Mouse (Mus musculus) T-helper 1 cell (primary cell): ENCODE data around the gene 1700020L24Rik.

ENCODE experiments used
- in situ Hi-C: fragments of 300-600 bp; cut with MboI, MseI; formaldehyde crosslinking; loops from one replicate; pipeline ENCODE4 v1.15.1; 2025; ENCODE audit warnings: high pct_unique_total_duplicates

Gene 1700020L24Rik

DNA sequence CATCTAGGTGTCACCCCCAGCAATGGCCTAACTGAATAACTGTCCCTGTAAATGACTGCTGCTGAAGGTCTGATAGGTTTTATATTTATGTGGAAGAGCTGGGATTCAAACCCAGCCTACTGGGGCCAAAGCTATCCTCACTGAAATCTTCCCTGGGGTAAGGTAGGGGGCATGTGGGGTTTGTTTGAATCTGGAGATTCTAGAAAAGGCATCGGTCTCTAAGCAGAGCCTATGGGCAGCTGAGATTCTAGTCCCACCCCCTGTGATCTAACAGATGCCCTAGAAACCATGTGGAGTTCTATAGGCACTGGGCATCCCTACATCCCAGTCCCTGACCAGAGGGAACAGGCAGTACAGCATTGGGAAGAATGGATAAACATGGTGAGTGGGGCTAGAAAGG, at the start of gene 1700020L24Rik:
1700020L24Rik (plus strand) TSS at position 301 of the 400 bp plus-strand sequence.
- in situ Hi-C loops: no loop called here

DNA sequence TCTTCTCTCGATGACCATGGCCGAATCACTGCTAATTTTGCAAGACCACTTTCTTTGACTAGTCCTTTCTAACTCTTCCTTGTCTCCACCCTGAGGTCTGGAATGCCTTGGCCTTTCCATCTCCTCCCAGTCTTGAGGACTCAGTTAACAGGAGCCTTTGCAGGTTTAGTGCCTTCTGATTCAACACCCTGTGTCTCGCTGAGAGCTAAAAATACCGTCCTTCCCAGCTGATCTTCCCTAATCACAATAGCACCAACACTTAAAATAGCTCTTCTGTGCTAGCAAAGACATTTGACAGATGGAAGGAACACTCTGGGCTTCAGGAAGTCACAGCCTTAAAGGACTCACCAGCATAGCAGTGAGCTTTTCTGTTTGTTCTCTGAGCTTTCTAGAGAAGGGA, 44.4 kb upstream of the 1700020L24Rik start:
- in situ Hi-C loops: no loop called here

DNA sequence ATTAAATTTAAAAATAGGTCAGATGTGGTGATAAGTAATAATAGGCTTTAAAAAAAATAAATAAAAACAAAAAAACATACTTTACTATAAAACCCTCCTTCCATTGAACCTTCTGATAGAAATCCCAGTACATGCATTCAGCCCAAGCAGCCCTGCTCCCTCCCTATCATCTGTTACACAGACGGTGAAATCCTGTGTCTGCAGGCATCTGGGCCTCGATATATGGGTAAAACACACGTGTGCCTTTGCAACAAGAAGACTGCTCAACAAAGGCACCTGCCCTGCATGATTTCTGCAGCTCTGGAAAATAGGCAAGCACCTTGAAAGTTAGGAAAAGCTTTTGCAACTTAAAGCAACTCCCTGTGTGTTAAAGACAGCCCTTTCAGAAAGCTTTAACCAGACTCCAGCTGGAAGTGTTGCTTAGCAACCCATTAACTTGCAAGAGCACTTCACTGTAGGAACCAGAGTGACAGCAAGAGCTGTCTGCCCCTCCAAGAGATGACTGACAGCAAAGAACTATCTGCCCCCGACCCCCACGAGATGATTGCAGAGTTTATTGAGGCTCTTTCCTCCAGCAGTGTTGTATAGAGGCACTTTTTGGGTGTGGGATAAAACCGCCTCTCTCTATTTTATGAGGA, 42.6 kb upstream of the 1700020L24Rik start:
- in situ Hi-C loops: no loop called here

DNA sequence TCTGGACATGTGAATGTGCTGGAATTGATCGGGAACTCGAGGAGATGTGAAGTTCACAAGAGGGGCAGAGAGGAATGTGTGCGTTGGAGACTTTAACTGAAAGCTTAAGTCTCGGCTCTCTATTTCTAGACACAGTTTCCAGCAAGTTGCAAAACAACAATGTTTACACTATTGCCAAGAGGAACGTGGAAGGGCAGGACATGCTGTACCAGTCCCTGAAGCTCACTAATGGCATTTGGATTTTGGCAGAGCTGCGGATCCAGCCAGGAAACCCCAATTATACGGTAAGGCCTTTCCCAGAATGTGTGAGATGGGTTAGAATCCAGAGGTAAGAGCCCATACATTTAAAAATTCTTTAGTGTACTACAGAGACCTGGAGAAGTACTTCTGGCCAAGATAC, 39.9 kb upstream of the 1700020L24Rik start:
- in situ Hi-C loops: no loop called here

DNA sequence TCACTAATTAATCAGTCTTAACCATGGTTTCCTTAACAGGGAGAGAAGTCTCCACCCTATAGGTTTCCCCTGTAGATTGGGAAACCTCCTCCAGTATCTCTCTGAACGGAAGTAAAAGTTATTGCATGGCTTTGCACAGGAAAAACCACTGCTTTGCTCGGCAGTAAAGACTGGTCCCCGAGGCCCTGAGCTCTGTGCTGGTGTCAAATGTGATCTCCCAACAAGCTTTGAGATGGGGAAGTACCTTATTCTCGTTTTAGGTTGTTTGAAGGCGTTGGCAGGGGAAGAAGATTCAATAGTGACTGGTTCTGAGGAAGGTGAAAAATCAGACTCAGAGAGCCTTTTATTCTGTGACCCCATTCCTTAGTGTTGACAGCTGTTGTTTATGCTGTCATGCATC, 38.8 kb upstream of the 1700020L24Rik start:
- in situ Hi-C loops: no loop called here

DNA sequence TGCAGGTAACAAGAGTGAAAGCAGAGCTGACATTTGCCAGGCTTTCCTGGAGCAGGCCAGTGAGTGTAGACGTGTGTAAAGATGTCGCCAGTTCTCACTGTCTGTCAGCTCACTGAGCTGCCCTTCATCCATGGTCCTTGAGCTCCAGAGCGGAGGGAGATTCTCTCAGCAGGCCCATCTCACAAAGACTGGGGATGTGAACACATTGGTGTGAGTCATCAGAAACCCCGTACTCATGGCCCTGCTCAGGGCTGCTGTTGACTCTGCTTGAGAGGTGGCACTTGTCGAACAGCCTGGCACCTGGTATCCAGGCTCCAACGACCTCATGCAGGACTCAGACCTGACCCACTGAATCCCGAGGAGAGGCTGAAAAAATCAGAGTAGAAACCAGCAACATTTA, 33.7 kb upstream of the 1700020L24Rik start:
- in situ Hi-C loops: no loop called here

DNA sequence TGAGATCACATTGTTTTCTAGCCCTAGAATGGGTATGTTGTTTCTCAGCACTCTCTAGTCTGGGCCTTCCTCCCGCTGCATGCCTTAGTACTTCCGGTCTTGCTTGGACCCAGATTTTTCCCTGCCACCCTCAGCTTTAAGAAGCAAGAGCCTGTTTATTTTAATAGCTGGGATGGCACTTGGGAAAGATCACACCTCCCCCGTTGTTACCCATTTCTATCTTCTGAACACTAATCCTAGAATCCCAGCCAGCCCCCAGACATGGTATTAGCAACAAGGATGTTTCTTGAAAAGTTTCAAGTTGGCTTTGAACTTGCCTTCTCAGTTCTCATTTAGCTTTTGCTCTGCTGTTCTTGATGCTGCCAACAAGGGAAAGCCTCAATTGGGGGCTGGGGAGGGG, 31.1 kb upstream of the 1700020L24Rik start:
- in situ Hi-C loops: no loop called here

DNA sequence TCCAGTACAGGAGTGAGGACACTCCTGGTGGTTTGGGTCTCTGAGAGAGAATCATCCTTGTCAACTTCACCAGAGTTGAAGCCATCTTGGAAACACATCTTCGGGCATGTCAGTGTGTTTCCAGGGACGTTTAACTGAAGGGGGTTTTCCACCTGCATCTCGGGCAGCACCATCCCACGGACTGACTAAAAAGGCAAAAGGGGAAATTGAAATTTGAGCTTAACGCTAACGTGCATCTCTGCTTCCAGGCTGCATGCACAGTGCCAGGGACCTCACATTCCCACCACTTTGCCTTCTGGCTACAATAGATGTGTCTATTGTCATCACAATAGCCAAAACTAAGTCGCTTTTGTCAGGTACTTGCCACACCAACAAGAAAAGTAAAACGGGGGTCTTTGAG, 29.2 kb upstream of the 1700020L24Rik start:
- in situ Hi-C loops: no loop called here

DNA sequence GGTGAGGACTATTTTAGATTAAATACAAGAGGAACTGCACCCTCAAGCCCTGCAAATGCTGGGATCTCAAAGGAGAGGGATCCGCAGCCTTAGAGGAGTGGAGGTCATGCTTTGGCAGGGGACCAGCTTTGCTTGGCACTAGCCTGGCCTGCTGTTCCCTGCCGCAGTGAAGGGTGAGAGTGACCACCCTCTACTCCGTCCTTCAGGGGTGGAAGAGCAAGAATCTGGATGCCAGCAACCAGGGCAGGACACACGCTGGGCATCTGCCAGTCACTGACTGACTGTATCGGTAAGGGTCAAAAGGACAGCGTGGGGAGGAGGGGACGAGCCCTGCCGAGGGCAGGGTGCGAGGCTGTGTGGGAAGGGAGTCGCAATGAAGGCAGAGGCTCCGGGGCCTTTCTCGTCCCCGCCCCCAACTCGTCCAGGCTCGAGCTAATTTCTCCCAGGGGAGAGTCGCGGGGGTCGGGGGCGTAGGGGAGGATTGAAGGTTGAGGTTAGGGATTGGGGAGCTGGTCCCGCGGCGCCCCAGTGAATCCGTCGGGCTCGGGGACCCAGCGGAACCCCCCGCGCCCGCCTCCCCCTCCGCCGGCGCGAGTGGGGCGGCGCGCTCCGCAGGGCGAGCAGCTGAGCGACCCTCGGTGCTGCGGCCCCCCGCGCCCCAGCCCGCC, 28.3 kb upstream of the 1700020L24Rik start, which contains the start of gene Rasl10b:
Rasl10b (plus strand) TSS at position 51 of the 668 bp plus-strand sequence.
- in situ Hi-C loops: no loop called here

DNA sequence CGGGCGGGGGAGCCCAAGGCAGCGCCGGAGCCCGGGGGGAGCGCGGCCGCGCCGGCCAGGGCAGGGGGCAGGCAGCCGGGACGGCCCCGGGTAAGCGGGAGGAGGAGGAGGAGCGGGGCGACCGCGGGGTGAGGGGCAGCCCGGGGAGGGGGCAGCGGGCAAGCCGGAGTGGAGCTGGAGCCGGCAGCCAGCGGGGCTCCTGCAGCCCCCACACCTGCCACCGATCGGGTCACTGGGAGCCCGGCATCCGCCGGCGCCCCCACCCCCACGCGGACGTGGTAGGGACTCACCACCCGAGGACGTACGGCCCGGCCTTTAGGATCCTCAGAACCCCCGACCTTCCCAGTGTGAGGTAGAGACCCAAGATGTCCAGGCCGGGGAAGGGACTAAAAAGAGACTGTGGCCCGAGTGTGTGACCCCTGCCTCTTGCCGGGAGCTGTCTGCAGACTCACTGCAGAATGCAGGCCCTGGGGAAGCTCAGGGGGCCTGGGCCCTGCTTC, 27.6 kb upstream of the 1700020L24Rik start:
- in situ Hi-C loops: no loop called here

DNA sequence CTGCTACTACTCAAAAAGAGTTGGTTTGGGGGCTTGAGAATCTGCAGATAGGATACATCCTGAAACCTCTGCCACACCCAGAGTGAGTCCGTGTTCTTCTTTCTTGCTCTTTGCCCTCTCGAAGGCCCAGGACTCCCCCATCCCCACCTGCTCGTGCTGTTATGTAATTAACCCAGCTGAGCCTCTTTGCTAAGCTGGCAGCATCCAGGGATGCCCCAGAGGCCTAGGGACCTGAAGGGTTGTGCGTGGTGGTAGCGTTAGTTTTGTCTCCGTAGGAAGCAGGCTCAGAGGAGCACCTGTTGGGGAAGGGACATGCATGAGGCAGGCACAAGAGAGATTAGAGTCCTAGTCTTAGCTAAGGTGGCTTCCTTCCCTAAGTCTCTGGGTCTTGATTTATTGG, 27.0 kb upstream of the 1700020L24Rik start:
- in situ Hi-C loops: no loop called here

DNA sequence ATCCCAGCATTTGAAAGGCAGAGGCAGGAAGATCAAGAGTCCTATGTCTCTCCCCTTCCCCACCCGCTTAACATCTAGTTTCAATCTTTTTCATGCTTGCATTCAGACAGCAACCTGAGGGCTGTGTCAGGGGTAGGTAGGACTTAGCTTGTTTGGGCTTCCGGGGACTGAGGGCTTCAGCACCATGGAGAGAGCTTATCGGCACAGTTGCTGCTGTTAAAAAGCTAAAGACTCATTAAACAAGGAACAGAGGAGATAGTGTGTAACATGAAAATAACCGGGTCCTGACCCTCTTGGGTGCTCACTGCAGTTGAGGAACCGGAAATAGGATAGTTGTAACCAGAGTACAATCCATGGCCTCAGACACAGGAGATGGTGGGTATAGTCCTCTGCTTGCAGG, 20.4 kb upstream of the 1700020L24Rik start:
- in situ Hi-C loops: no loop called here

DNA sequence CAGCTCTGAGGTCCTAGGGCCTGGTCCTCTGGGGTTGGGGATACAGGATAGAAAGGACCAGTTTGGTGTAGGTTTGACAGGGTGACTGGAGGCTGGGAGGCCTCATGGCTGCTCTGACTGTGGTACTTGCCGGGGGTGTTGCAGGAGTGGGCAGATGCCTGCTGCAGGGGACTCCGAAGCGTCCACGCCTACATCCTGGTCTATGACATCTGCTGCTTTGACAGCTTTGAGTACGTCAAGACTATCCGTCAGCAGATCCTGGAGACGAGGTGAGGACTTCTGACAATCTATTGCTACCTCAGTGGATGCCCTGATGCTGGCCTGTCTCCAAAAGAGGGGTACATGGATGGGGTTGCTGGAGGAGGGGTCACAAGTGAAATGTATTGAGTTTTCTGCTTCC, 19.8 kb upstream of the 1700020L24Rik start:
- in situ Hi-C loops: no loop called here

DNA sequence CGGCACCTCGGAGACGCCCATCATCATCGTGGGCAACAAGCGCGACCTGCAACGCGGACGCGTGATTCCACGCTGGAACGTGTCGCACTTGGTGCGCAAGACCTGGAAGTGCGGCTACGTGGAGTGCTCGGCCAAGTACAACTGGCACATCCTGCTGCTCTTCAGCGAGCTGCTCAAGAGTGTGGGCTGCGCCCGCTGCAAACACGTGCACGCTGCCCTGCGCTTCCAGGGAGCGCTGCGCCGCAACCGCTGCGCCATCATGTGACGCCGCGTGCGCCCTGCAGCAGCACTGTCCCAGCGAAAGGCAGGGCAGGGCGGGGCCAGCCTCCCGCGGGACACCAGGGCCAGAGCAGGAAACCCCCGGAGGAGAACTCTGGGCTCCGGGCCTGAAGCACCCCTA, 18.9 kb upstream of the 1700020L24Rik start:
- in situ Hi-C loops: no loop called here

DNA sequence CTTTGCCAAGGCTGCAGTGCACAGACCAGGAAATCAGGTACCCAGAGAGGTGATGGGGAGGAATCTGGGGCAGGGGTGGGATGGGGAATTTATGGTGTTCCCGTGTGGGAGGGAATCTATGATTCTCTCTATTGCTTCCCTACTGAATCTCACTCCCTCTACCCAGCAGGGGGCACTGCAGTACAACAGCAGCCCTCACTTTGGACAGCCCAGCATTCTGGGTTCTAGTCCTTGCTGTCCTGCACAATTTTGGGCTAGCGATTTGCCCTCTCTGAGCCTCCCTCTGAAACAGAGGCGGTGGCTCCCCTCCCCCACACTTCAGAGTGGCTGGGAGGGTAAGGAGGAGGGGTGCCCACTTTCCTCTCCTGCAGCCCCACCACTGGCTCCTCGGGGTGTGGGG, 17.1 kb upstream of the 1700020L24Rik start:
- in situ Hi-C loops: loop anchor here (5.0 to 10.0 kb wide), 2 partner anchors 63 to 506 kb away; partner anchors contain the start of gene Unc45b

DNA sequence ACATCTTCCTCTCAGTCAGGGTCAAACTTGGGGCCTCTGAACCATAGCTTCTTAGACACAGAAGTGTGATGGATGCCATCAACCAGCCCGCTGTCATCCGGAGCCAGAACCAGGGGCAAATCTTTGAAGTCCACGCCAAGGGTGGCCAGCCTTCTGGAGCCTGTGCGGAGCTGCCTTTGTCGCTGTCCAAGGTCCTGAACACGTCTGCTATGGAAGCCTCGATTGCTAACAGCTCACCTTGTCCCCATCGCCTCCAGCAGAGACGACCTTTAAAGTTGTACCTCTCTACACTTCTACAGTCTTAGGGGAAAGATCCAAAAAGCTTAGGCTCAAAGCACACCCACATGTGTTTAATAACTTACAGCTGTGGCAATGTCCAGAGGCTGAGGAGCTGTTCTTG, 16.2 kb upstream of the 1700020L24Rik start:
- in situ Hi-C loops: loop anchor here (5.0 to 10.0 kb wide), 2 partner anchors 64 to 507 kb away; partner anchors contain the start of gene Unc45b

DNA sequence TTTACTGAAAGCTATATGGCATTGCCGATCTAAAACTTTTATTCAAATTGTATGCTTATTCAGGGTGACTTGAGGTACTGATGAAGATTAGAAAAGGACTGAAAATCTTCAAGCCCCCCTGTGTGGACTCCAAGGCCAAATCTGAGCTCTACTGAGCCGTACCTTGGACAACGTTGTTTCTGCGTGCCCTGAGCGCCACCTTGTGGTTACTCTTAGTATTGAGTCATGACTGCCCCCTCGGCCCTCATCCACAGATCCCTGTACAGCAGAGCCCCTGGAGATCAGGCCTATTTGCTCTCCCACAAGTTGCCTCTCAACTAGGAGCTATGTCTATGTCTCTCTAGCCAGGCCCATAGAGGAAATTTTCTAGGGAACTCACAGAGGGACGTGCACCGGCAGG, 12.8 kb upstream of the 1700020L24Rik start:
- in situ Hi-C loops: loop anchor here (5.0 to 10.0 kb wide), 3 partner anchors 67 to 510 kb away; partner anchors contain the start of gene Unc45b

DNA sequence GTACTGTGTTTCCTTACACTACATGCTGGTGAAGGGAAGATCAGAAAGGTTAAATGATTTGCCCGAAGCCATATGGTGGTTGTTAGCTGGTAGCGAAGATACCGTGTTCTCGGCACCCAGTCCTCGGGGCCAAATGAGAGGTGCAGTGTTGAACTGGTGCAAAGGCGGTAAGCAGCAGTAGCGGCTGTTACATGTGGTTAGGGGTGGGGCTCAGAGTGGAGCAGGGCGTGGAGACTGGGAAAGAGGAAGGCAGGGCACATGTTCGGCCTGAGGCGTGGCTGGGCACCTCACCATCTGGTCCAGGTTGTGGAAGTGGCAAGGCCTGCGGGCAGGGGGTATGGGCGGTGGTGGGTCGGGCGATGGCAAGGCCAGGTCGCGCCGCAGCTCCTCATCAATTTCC, 10.5 kb upstream of the 1700020L24Rik start:
- in situ Hi-C loops: loop anchor here (5.0 to 10.0 kb wide), 2 partner anchors 100 to 512 kb away; partner anchors contain the start of gene Unc45b

DNA sequence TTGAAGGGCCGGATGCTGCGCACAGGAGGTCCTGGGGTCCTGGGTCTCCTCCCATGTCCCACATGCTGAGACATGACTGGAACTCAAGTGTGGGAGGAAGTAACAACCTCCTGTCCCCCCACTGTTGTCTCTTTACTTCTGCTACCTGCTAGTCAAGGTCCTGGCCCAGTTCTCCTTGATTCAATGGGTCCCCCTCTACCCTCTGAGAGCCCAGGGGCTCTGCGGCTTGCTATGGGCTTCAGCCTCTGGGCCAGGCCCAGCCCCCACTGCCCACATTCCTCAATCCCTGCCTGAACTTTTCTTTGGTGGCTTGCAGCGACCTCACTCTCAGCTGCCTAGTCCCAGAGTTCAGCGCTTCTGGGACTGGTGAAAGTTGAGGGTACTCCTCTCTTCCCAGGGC, 8.1 kb upstream of the 1700020L24Rik start, which contains the start of gene Gas2l2:
Gas2l2 (minus strand) TSS at position 101 of the 400 bp plus-strand sequence.
- in situ Hi-C loops: loop anchor here (5.0 to 10.0 kb wide), 2 partner anchors 102 to 515 kb away; partner anchors contain the start of gene Unc45b

DNA sequence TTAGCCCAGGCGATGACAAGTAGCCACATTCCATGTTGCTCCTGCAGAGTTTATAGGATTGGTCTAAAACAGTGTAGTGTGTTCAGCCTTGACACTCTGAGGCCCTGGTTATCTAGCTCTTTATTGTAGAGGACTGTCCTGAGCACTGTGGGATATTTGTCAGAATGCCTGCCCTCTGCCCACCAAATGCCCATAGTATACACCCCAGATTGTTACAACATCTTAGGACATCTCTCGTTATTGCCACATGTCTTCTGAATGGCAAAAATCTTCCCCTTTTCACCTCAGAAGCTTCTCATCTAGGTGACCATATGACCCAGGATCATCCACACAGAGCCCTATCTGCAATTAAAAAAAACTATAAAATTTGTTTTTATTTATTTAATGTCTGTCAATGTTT, 4.9 kb upstream of the 1700020L24Rik start:
- in situ Hi-C loops: no loop called here

DNA sequence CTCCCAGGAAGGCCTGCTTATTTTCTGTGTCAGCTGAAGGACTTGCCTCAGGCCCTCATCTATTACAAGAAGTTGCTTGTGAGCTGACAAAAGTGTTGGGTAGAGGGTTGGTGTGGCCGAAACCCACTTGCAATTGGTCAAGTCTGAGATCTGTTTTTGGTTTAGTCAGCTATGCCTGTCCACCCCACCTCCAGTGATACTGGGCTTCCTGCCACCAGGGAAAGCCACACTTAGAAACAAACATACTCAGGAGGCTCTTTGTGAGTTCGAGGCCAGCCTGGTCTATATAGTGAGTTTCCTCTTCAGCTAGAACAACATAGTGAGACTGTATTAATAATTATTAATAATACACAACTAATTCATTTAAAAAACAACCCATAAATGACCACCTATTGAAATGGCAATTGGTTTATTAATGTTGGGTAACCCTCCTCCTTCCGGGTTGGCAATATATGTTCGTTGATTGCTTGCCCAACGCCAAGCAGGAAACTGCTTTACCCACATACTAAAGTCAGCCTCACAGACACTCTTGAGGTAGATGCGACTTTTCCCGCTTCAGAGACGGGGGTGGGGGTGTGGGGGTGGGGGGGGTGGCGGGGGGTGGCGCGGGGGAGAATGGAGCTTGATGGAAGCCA, 2.1 kb downstream of the 1700020L24Rik start:
- in situ Hi-C loops: no loop called here
